Mouse (Mus musculus) brain, embryonic 14.5 days (tissue): ENCODE measurements around the gene Grip1.

ENCODE experiments used
- CTCF ChIP-seq: fragments of 200-500 bp; IDR thresholded peaks from 2 replicates; pipeline ENCODE4 v1.5.1; 2012; ENCODE audit warnings: inconsistent platforms, mild to moderate bottlenecking, moderate library complexity, borderline replicate concordance; ENCODE audit not compliant: insufficient read depth, insufficient read length; ENCODE audit errors: extremely low read depth
- POLR2A ChIP-seq: fragments of 200-500 bp; IDR thresholded peaks from 2 replicates; pipeline ENCODE4 v1.6.1; 2012; ENCODE audit warnings: mild to moderate bottlenecking, inconsistent platforms, borderline replicate concordance; ENCODE audit not compliant: poor library complexity, insufficient read depth, insufficient read length, severe bottlenecking; ENCODE audit errors: extremely low read depth

DNA sequence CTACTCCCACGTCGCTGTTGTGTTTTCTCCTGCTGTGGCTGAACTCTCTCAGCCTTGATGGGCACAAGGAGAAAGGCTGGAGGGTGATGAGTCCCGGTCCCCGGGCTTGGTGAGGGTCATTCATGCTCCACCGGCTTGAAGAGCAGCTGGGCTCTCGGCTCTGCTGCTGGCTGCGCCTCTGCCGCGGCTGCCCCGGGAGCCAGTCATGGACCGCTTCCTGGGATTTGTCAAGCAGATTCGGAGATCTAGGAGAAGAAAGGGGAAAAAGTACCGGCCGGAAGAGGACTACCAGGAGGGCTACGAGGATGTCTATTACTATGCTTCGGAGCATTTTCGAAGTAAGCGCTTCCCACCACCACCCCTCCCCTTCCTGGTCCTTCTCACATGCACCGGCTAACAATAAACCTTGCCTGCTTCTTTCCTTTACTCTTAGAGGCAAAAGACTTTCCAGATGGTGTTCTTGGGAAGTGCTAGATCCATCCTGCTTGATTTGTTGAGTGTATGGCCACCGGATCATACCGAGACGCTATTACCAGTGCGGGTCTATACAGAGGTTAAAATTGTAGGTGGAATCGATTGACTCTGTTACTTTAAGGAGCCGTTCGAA is 238.8 kb downstream of the Grip1 start:
- no peak for TF ChIP-seq CTCF
- 0 out of 2 replicates have a peak, but pooled peaks have one; percentile 11 for TF ChIP-seq POLR2A
